Mouse (Mus musculus) A20 (cell line): Measurements from ENCODE around the gene Bhlha15.
A peak's percentile ranks its signal among the peaks of the same experiment; 100 is the strongest.

ENCODE experiments used
- DNase-seq: peaks from one replicate; pipeline ENCODE4 v3.0.0-alpha.2; 2011; ENCODE audit warnings: low read depth, low spot score

The Bhlha15 gene

GRCm38 (mm10) chr5:144189327-144189726 lies 759 bp upstream of the Bhlha15 start:
- no peak for DNase-seq

GRCm38 (mm10) chr5:144191026-144191425 lies 940 bp downstream of the Bhlha15 start:
- no peak for DNase-seq

- no peak for DNase-seq
Measured at GRCm38 (mm10) chr5:144192673-144193072, 2.6 kb downstream of the Bhlha15 start.

GRCm38 (mm10) chr5:144194416-144194815 lies 4.3 kb downstream of the Bhlha15 start:
- no peak for DNase-seq

GRCm38 (mm10) chr5:144195567-144195966 lies 5.5 kb downstream of the Bhlha15 start:
- DNase-seq = no peak

GRCm38 (mm10) chr5:144200616-144201015 lies 10.5 kb downstream of the Bhlha15 start:
- DNase-seq = no peak

GRCm38 (mm10) chr5:144202430-144202829 lies 12.3 kb downstream of the Bhlha15 start:
- no peak for DNase-seq

GRCm38 (mm10) chr5:144203398-144203959 lies 13.4 kb downstream of the Bhlha15 start:
- no peak for DNase-seq

- DNase-seq = no peak
Measured at GRCm38 (mm10) chr5:144204303-144204702, 14.2 kb downstream of the Bhlha15 start.

- no peak for DNase-seq
Measured at GRCm38 (mm10) chr5:144204911-144205310, 14.8 kb downstream of the Bhlha15 start.

- no peak for DNase-seq
Measured at GRCm38 (mm10) chr5:144206069-144206468, 16.0 kb downstream of the Bhlha15 start.

- DNase-seq = peak; percentile 33
Measured at GRCm38 (mm10) chr5:144207478-144207877, 17.4 kb downstream of the Bhlha15 start.

GRCm38 (mm10) chr5:144214453-144214852 lies 24.4 kb downstream of the Bhlha15 start:
- DNase-seq = peak; percentile 64

GRCm38 (mm10) chr5:144215992-144216391 lies 25.9 kb downstream of the Bhlha15 start:
- DNase-seq = no peak

- DNase-seq = no peak
Measured at GRCm38 (mm10) chr5:144218061-144218460, 28.0 kb downstream of the Bhlha15 start.

- DNase-seq = no peak
Measured at GRCm38 (mm10) chr5:144219306-144219705, 29.2 kb downstream of the Bhlha15 start.

- DNase-seq = no peak
Measured at GRCm38 (mm10) chr5:144219936-144220335, 29.9 kb downstream of the Bhlha15 start.

- DNase-seq = no peak
Measured at GRCm38 (mm10) chr5:144221305-144221704, 31.2 kb downstream of the Bhlha15 start.

- DNase-seq = peak; percentile 9
Measured at GRCm38 (mm10) chr5:144222811-144223502, 32.9 kb downstream of the Bhlha15 start.

GRCm38 (mm10) chr5:144223503-144223862 lies 33.4 kb downstream of the Bhlha15 start, which contains the start of gene Tecpr1:
TSS of gene Tecpr1 (minus strand) at chr5:144223615.
- peak; percentile 95 for DNase-seq

GRCm38 (mm10) chr5:144223899-144224816 lies 34.1 kb downstream of the Bhlha15 start:
- DNase-seq = peak; percentile 47

GRCm38 (mm10) chr5:144226220-144226619 lies 36.1 kb downstream of the Bhlha15 start:
- DNase-seq = no peak
